Comparison of ENCODE assay signal across 16 mouse cellular contexts in genomic region chr2:35880362-35880761, GRCm38 (mm10).
DNase-seq lines count a peak whose midpoint lies in the region; ATAC-seq and TF ChIP-seq lines count a peak whose summit lies in the region.
"Had no signal": no experiment of that assay in that cellular context is flagged by ENCODE, and none has a peak within 500 bp of the region (broad histone marks: within the 10 kb centered on the region; RNA-seq: fewer than 3 reads in every experiment).

No protein-coding gene starts in this region.

- H3K27me3 ChIP-seq in embryonic facial prominence, embryonic 12.5 days: 0 out of 2 replicates have a peak, but pooled peaks cover 2% of the 10 kb centered on the region
- peaks cover 37% of the 10 kb centered on the region for H3K27me3 ChIP-seq in embryonic facial prominence, embryonic 10.5 days (replicated peaks; ENCODE audit: low read depth, poor library complexity, severe bottlenecking)
- H3K27me3 ChIP-seq in kidney, embryonic 16.5 days (ENCODE audit: insufficient read depth, low read length): peaks cover 5% of the 10 kb centered on the region; the same call in 1 of the 2 replicates
- no peaks in the 10 kb centered on the region for H3K27me3 ChIP-seq in midbrain, embryonic 15.5 days (replicated peaks)
- H3K27me3 ChIP-seq: heart, embryonic 15.5 days; lung, embryonic 15.5 days; Patski had no signal

- no peak for TF ChIP-seq POLR2A in embryonic fibroblast, embryonic 13.5 days (IDR thresholded peaks at IDR 0.05; ENCODE audit: low read depth, low read length)

- H3K27ac ChIP-seq in embryonic facial prominence, embryonic 12.5 days: no peak overlapping the region
- no peak overlapping the region for H3K27ac ChIP-seq in embryonic facial prominence, embryonic 10.5 days (replicated peaks)
- H3K27ac ChIP-seq in kidney, embryonic 16.5 days (ENCODE audit: low read length): no peak overlapping the region
- H3K27ac ChIP-seq in embryonic fibroblast, embryonic 13.5 days (ENCODE audit: insufficient read depth, low read length): peak overlapping the region; percentile 23
- H3K27ac ChIP-seq in midbrain, embryonic 15.5 days: 0 out of 2 replicates have a peak overlapping the region, but pooled peaks have one; percentile 34
- H3K27ac ChIP-seq: heart, embryonic 15.5 days; kidney, embryonic 15.5 days; limb, embryonic 15.5 days had no signal

- TF ChIP-seq CTCF in embryonic fibroblast, embryonic 13.5 days (IDR thresholded peaks at IDR 0.05; ENCODE audit: borderline replicate concordance, insufficient read depth, low read length): no peak

- no peaks in the 10 kb centered on the region for H3K36me3 ChIP-seq in embryonic facial prominence, embryonic 12.5 days
- no peaks in the 10 kb centered on the region for H3K36me3 ChIP-seq in embryonic facial prominence, embryonic 10.5 days (replicated peaks)
- no peaks in the 10 kb centered on the region for H3K36me3 ChIP-seq in kidney, embryonic 16.5 days (ENCODE audit: insufficient read depth, low read length)
- no peaks in the 10 kb centered on the region for H3K36me3 ChIP-seq in midbrain, embryonic 15.5 days (replicated peaks)
- H3K36me3 ChIP-seq: heart, embryonic 15.5 days; kidney, embryonic 15.5 days; limb, embryonic 15.5 days; lung, embryonic 15.5 days had no signal

- no peaks in the 10 kb centered on the region for H3K9me3 ChIP-seq in embryonic facial prominence, embryonic 12.5 days
- no peaks in the 10 kb centered on the region for H3K9me3 ChIP-seq in embryonic facial prominence, embryonic 10.5 days
- no peaks in the 10 kb centered on the region for H3K9me3 ChIP-seq in kidney, embryonic 16.5 days (ENCODE audit: low read length)
- H3K9me3 ChIP-seq in midbrain, embryonic 15.5 days: no peaks in the 10 kb centered on the region
- H3K9me3 ChIP-seq: heart, embryonic 15.5 days; kidney, embryonic 15.5 days; limb, embryonic 15.5 days; lung, embryonic 15.5 days had no signal

- H3K9ac ChIP-seq in embryonic facial prominence, embryonic 12.5 days: no peak overlapping the region
- no peak overlapping the region for H3K9ac ChIP-seq in kidney, embryonic 16.5 days (replicated peaks; ENCODE audit: low read length)
- no peak overlapping the region for H3K9ac ChIP-seq in midbrain, embryonic 15.5 days
- H3K9ac ChIP-seq: heart, embryonic 15.5 days; kidney, embryonic 15.5 days; limb, embryonic 15.5 days; lung, embryonic 15.5 days had no signal

- WGBS in embryonic facial prominence, embryonic 12.5 days: 46% methylated on average over 7 of the region's 7 CpGs
- 58% methylated on average over 7 of the region's 7 CpGs for WGBS in embryonic facial prominence, embryonic 10.5 days
- WGBS in kidney, embryonic 16.5 days: 49% methylated on average over 7 of the region's 7 CpGs
- WGBS in midbrain, embryonic 15.5 days: 55% methylated on average over 7 of the region's 7 CpGs

- no peak overlapping the region for H3K4me3 ChIP-seq in embryonic facial prominence, embryonic 12.5 days
- H3K4me3 ChIP-seq in embryonic facial prominence, embryonic 10.5 days: no peak overlapping the region
- no peak overlapping the region for H3K4me3 ChIP-seq in kidney, embryonic 16.5 days (ENCODE audit: low read length)
- no peak overlapping the region for H3K4me3 ChIP-seq in embryonic fibroblast, embryonic 13.5 days (ENCODE audit: insufficient read depth, low read length)
- H3K4me3 ChIP-seq in midbrain, embryonic 15.5 days: no peak overlapping the region
- H3K4me3 ChIP-seq: heart, embryonic 15.5 days; kidney, embryonic 15.5 days; limb, embryonic 15.5 days; lung, embryonic 15.5 days had no signal

- no peak overlapping the region for H3K4me2 ChIP-seq in embryonic facial prominence, embryonic 12.5 days (replicated peaks)
- no peak overlapping the region for H3K4me2 ChIP-seq in kidney, embryonic 16.5 days (replicated peaks; ENCODE audit: low read depth, low read length)
- H3K4me2 ChIP-seq in midbrain, embryonic 15.5 days: no peak overlapping the region
- H3K4me2 ChIP-seq: heart, embryonic 15.5 days; kidney, embryonic 15.5 days; limb, embryonic 15.5 days; lung, embryonic 15.5 days had no signal

- H3K4me1 ChIP-seq in embryonic facial prominence, embryonic 12.5 days: peaks cover 17% of the 10 kb centered on the region; the same call in 1 of the 2 replicates
- peaks cover 36% of the 10 kb centered on the region for H3K4me1 ChIP-seq in embryonic facial prominence, embryonic 10.5 days
- no peaks in the 10 kb centered on the region; the same call in 1 of the 2 replicates for H3K4me1 ChIP-seq in kidney, embryonic 16.5 days (ENCODE audit: insufficient read depth, low read length)
- peaks cover 31% of the 10 kb centered on the region for H3K4me1 ChIP-seq in embryonic fibroblast, embryonic 13.5 days (ENCODE audit: control insufficient read depth, insufficient read depth, low read length)
- peaks cover 12% of the 10 kb centered on the region for H3K4me1 ChIP-seq in midbrain, embryonic 15.5 days

- DNase-seq in embryonic facial prominence, embryonic 10.5 days (ENCODE audit: low spot score): no peak
- no peak for DNase-seq in kidney, adult 11 months
- no peak for DNase-seq in urinary bladder, postnatal 14 days (ENCODE audit: low spot score)
- DNase-seq: cerebellum, adult 9-10 months; layer of hippocampus, postnatal 36 days; right cerebral cortex, adult 18-20 months had no signal

- 0 out of 2 replicates have a peak, but pooled peaks have one; percentile 43 for ATAC-seq in embryonic facial prominence, embryonic 12.5 days (ENCODE audit: insufficient number of reproducible peaks, insufficient read depth, low FRiP score, low TSS enrichment)
- ATAC-seq in kidney, embryonic 16.5 days (ENCODE audit: low FRiP score, low TSS enrichment): 0 out of 2 replicates have a peak, but pooled peaks have one; percentile 31
- ATAC-seq in midbrain, embryonic 15.5 days (replicated peaks): peak; percentile 57
- no peak for ATAC-seq in granulocyte monocyte progenitor cell, adult 5-6 weeks (replicated peaks; ENCODE audit: poor library complexity, severe bottlenecking)
- ATAC-seq: Patski had no signal

Comparison
In these comparisons a context has a peak if more than half of its experiments do, and no peak if none do; other contexts are left out.
1. H3K27ac ChIP-seq: peak in embryonic fibroblast, embryonic 13.5 days (single experiment) and midbrain, embryonic 15.5 days (single experiment); none in embryonic facial prominence, embryonic 12.5 days (single experiment), embryonic facial prominence, embryonic 10.5 days (single experiment) and kidney, embryonic 16.5 days (single experiment).